Mouse (Mus musculus) kidney, postnatal 10 days (tissue): ENCODE data around the gene Nle1.
"Not testable (repeated sequence)": the region's sequence is repeated elsewhere in the genome, so short reads cannot be mapped to it uniquely, and the experiment has no call there.

Experiments used
- DNase-seq: peaks from one replicate; pipeline ENCODE4 v3.0.0; 2021; ENCODE audit warnings: mixed read lengths

Nle1 gene

GRCm38 (mm10) chr11:82907651-82908607 lies at the start of gene Nle1:
TSS of gene Nle1 (minus strand) at chr11:82908411.
- peak; percentile 95 for DNase-seq

DNA sequence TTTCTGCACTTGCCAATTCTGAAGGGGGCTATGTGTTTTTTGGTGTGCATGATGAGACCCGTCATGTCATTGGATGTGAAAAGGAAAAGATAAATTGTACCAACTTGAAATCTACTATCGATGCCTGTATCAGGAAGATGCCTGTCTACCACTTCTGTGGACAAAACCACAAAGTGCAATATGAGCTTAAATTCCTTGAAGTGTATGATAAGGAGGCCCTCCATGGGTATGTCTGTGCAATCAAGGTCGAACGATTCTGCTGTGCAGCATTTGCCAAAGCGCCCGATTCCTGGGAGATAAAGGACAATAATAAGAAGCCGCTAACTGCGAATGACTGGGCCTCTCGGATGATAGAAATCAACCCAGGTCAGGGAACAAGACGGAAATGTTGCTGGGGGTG lies 48.7 kb upstream of the Nle1 start:
- no peak for DNase-seq

- DNase-seq = no peak
These were observed 46.4 kb upstream of the Nle1 start for GRCm38 (mm10) chr11:82954631-82955030.

DNA sequence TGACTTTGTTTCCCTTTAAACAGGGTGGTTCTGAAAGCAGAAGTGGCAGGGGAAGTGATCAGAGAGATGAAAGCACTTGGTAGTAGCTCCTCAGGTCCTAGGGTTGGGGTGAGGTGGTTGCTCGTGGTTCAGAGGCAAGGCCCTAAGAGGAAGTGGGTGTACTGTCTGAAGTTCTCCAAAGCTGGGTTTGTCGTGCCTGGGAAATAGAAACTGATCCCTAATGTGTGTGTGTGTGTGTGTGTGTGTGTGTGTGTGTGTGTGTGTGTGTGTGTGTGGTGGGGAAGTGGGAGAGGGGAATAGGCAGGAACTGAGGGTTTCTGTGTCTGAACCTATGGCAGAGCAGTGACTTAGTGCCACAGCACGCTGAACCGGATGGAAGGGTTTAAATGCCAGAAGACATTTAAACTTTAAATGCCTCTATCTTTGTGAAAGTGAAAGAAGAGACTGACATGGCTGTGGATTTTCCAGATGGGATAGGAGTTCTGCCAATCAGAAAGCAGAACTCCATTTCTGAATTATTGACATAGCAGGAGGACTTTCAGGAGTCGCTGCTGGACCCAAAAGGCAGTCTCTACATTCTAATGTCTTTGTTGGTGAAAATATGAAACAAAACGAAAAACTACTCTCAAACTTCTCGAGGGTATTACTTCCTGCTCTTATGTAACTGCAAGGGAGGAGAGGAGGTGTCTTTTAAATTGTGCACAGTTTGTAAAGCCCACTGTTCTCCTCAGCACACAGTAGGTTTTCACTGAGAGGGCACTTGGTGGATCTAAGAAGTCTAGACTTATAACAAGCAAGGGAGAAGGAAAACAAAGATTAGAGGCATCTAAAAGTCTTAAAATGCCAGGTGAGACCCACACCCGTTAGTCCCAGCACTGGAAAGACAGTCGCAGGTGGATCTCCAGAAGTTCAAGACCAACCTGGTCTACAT lies 44.7 kb upstream of the Nle1 start:
- peak; percentile 31 for DNase-seq

GRCm38 (mm10) chr11:82951865-82952611 lies 43.8 kb upstream of the Nle1 start:
- DNase-seq = peak; percentile 90

GRCm38 (mm10) chr11:82950736-82951481 lies 42.7 kb upstream of the Nle1 start, which contains the start of gene Slfn5:
TSS of gene Slfn5 (plus strand) at chr11:82951349.
- peak; percentile 80 for DNase-seq

DNA sequence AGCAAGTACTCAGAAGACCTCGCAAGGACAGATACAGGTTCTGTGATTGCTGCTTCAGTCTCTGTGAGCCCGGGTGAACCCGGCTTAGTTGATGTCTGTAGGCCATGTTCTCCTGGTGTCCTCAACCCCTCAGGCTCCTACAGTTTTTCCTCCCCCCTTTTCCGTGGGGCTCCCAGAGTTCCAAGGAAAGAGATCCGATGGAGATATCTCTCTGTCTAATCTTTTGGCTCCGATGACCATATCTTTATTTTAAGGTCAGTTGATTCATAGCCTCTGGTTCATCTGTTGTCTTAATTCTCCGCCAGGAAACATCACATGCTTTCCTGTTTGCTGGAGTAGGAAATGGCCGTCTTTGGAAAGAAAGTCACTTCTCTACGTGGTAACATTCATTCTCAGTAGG lies 40.8 kb upstream of the Nle1 start:
- peak; percentile 44 for DNase-seq

DNA sequence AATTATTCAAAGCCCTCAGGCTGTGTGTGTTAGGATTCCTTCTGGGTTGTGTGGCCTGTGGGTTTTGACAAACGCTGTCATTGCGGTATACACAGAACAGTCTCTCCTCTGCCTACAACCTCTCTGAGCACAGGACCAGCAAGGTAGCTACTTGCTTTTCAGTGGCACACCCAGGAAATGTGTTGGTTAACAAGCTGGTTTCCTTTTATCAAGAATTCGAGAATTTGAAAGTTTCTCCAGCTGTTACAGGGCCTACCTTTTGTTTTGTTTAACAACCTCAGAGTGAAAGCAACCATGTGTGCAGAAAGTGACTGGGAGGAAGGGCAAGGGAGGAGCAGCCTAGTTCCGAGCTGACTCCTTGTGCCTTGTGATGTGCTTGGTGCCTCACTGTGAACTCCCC lies 39.2 kb upstream of the Nle1 start:
- DNase-seq = no peak

- DNase-seq = no peak
These were observed 37.4 kb upstream of the Nle1 start for GRCm38 (mm10) chr11:82945636-82946035.

DNA sequence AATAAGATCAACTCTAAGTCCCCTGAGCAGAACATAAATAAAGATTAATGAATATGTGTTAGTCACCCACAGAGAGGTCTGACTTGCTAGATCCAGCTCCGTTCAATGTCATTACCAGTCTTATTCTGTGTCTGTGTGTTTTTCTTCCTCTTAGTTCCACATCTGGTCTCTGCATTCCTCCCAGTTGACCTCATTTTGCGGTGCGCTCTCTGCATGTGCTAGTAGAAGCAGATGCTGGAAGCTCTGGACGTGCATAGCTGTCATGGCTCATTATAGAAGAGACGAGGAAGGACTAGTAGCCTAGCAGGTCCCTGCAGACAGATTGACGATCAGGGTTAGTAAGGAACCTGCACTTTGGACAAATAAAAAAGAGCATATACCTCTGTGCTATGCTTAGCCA lies 35.1 kb upstream of the Nle1 start:
- no peak for DNase-seq

- DNase-seq = peak; percentile 17
These were observed 25.0 kb upstream of the Nle1 start for GRCm38 (mm10) chr11:82933186-82933585.

- DNase-seq = peak; percentile 61
These were observed 23.6 kb upstream of the Nle1 start for GRCm38 (mm10) chr11:82931671-82932450.

DNA sequence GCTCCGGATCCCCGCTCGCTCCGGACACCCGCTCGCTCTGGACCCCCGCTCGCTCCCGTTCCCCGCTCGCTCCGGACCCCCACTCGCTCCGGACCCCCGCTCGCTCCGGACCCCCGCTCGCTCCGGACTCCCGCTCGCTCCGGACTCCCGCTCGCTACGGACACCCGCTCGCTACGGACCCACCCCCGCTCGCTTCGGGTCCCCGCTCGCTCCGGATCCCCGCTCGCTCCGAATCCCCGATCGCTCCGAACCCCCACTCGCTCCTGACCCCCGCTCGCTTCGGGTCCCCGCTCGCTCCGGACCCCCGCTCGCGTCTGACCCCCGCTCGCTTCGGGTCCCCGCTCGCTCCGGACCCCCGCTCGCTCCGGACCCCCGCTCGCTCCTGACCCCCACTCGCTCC lies 22.9 kb upstream of the Nle1 start:
- peak; percentile 42 for DNase-seq

DNA sequence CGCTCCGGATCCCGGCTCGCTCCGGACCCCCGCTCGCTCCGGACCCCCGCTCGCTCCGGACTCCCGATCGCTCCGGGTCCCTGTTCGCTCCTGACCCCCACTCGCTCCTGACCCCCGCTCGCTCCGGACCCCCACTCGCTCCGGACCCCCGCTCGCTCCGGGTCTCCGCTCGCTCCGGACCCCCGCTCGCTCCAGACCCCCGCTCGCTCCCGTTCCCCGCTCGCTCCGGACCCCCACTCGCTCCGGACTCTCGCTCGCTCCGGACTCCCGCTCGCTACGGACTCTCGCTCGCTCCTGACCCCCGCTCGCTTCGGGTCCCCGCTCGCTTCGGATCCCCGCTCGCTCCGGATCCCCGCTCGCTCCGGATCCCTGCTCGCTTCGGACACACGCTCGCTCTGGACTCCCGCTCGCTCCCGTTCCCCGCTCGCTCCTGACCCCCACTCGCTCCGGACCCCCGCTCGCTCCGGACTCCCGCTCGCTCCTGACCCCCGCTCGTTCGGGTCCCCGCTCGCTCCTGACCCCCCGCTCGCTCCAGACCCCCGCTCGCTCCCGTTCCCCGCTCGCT lies 22.3 kb upstream of the Nle1 start:
- DNase-seq = peak; percentile 71

GRCm38 (mm10) chr11:82929633-82929950 lies 21.4 kb upstream of the Nle1 start:
- DNase-seq = no peak

DNA sequence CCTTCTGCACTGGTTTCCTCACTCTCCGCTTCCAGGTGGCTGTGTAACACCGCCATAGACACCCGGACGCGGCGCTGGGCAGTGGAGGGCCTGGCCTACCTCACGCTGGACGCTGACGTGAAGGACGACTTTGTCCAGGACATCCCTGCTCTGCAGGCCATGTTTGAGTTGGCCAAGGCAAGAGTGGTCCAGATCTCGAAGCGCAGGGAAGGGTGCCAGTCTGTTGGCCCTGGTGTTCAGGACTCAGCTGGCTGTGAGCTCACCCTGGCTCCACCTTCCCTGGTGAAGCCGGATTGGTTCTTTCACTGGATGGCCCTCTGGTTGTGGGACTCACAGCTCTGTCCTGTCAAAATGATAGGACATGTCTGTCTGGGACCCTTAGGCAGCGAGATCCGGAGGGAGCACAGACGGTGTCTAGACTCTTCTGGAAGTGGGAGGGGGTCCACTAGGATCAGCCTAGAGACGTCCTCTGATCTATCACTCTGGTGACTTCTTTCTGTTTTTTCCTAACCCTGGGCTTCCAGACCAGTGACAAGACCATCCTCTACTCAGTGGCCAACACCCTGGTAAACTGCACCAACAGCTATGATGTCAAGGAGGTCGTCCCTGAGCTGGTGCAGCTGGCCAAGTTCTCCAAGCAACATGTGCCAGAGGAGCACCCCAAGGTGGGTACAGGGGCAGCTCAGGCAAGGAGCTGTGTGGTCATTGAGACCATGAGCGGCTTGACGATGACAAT lies 20.9 kb upstream of the Nle1 start:
- DNase-seq = no peak

DNA sequence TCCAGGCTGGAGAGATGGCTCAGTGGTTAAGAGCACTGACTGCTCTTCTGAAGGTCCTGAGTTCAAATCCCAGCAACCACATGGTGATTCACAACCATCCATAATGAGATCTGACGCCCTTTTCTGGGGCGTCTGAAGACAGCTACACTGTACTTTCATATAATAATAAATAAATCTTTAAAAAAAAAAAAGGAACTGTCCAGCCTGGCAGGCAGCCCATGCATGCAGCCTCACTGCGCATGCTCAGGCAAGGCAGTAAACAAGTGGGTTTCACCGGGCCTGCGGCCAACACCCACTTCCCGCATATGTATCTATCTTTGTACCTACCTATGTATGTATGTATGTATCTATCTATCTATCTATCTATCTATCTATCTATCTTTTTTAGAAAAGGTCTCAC lies 15.7 kb upstream of the Nle1 start:
- DNase-seq = not testable (repeated sequence)

- DNase-seq = no peak
These were observed 13.5 kb upstream of the Nle1 start for GRCm38 (mm10) chr11:82921691-82922090.

DNA sequence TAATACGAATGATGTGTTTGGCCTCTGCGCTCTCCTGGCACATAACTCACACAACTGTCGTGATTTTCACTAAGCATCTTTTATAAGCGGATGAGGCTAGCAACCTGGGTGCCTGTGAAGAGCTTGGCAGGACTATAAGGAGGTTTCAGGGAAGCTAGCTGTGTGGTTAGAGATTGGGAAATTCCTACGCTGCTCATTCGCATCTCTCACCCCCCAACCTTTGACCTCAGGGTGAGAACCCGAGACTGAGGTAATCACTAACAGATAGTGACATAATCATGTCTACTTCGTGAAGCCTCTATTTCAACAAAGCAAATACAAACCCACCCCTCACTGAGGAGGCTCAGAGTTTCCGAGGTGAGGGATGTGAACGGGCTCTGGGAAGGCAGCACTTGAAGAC lies 12.6 kb upstream of the Nle1 start:
- no peak for DNase-seq

- DNase-seq = peak; percentile 90
These were observed 6.6 kb upstream of the Nle1 start for GRCm38 (mm10) chr11:82914711-82915352.
